Mouse (Mus musculus) intestine, embryonic 16.5 days (tissue): Measurements from ENCODE around the gene Tmprss13. TPM values are rescaled to one million over a fixed set of nuclear protein-coding genes. Genes with fewer than 3 reads are reported as not detected.
A peak's percentile ranks its signal among the peaks of the same experiment; 100 is the strongest.

Experiments
- ATAC-seq: fragments of 200-750 bp; cut with Nextera tagmentation; 2 replicates; pipeline ENCODE4 v1.8.0; 2017; ENCODE audit warnings: moderate TSS enrichment, moderate library complexity
- H3K27ac ChIP-seq: fragments of 300-500 bp; sonication (generic); 2 replicates; pipeline ENCODE4 v1.5.1; 2014; ENCODE audit warnings: mild to moderate bottlenecking, low read length
- H3K27me3 ChIP-seq: fragments of 300-500 bp; sonication (generic); replicated peaks from 2 replicates; pipeline ENCODE4 v1.6.1; 2014; ENCODE audit warnings: low read length, control low read depth, mixed read lengths; ENCODE audit not compliant: control insufficient read depth, insufficient read depth
- H3K36me3 ChIP-seq: fragments of 300-500 bp; sonication (generic); 2 replicates; pipeline ENCODE4 v1.6.1; 2014; ENCODE audit warnings: low read length, control low read depth; ENCODE audit not compliant: control insufficient read depth, insufficient read depth
- H3K4me1 ChIP-seq: fragments of 300-500 bp; sonication (generic); 2 replicates; pipeline ENCODE4 v1.6.1; 2014; ENCODE audit warnings: low read length, control low read depth, mixed read lengths; ENCODE audit not compliant: control insufficient read depth, insufficient read depth
- H3K4me2 ChIP-seq: fragments of 300-500 bp; sonication (generic); 2 replicates; pipeline ENCODE4 v1.6.1; 2014; ENCODE audit warnings: low read depth, low read length, control low read depth
- H3K4me3 ChIP-seq: fragments of 300-500 bp; sonication (generic); 2 replicates; pipeline ENCODE4 v1.5.1; 2014; ENCODE audit warnings: mild to moderate bottlenecking, low read length
- H3K9ac ChIP-seq: fragments of 300-500 bp; sonication (generic); 2 replicates; pipeline ENCODE4 v1.6.1; 2014; ENCODE audit warnings: low read depth, low read length
- H3K9me3 ChIP-seq: fragments of 300-500 bp; sonication (generic); 2 replicates; pipeline ENCODE4 v1.6.1; 2016; ENCODE audit warnings: low read length, control low read depth; ENCODE audit not compliant: control insufficient read depth
- WGBS: fragments of 180-500 bp; shearing (Covaris S2); extraction: QIAGEN DNeasy Blood & Tissue Kit; methylation state at CpG from one replicate; pipeline ENCODE4 v1.1.7; 2014; 5-methylcytosine and 5-hydroxymethylcytosine counted together
- polyA plus RNA-seq: library from polyadenylated mRNA; unstranded; fragments of >200 nt; fragmentation: Nextera tagmentation; extraction: Ambion mirVana; gene quantifications from 2 replicates; pipeline ENCODE4 v1.2.1, GENCODE M21; 2015

Tmprss13 gene
- polyA plus RNA-seq, 1 experiment from 2014 or later: 0.51 TPM

DNA sequence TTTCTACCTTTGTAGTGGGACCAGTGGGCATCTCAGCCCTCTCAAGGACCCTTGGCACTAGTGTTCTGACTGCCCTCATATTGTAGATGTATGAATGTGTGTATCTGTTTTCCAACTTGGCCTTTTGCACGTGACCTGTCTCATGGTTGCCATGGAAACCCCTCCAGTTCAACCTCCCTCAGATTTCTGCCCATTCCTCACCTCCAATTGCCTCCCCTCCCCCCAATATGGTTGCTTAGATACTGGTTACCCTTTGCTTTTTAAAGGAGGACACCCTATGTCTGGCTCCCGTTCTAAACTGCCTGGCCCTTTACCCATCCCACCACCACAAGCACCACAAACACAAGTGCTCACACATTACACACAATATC is 52.4 kb downstream of the Tmprss13 start:
- 25% methylated on average over 2 of the region's 2 CpGs for WGBS
- Histone ChIP-seq H3K27me3 (no peaks in the 10 kb centered on the region; the same call in 1 of the 2 replicates), H3K36me3 (no peaks in the 10 kb centered on the region), H3K4me2 (peak overlapping the region; percentile 94), H3K27ac (no peak overlapping the region), H3K9ac (peak overlapping the region; percentile 68; the same call in 1 of the 2 replicates), H3K4me3 (peak overlapping the region; percentile 49), H3K4me1 (peaks cover 12% of the 10 kb centered on the region), H3K9me3 (no peaks in the 10 kb centered on the region)
- ATAC-seq: no peak

DNA sequence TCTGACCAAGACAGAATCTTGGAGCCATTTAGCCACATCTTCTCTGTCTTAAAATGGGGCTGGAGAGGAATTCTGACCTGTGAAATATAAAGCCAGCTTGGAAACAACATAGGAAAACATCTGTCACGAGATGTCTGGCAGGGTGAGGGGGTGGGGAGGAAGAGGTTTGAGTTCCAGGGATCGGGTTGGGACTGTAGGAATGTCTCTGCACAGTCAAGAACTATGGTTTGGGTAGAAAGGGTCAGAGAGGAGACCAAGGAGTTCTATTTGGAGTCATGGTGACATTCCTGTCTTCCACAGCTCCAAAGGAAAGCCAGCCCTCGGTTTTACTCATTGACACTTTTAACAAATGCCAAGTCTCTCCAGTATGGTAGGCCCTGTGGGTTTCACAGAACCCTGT is 55.0 kb downstream of the Tmprss13 start:
- no peak overlapping the region for H3K4me3 ChIP-seq
- 61% methylated on average over 3 of the region's 3 CpGs for WGBS
- no peaks in the 10 kb centered on the region; the same call in 1 of the 2 replicates for H3K27me3 ChIP-seq
- no peak overlapping the region for H3K9ac ChIP-seq
- ATAC-seq: no peak
- no peaks in the 10 kb centered on the region for H3K36me3 ChIP-seq
- peaks cover 12% of the 10 kb centered on the region for H3K4me1 ChIP-seq
- H3K9me3 ChIP-seq: no peaks in the 10 kb centered on the region
- no peak overlapping the region for H3K27ac ChIP-seq
- no peak overlapping the region for H3K4me2 ChIP-seq

DNA sequence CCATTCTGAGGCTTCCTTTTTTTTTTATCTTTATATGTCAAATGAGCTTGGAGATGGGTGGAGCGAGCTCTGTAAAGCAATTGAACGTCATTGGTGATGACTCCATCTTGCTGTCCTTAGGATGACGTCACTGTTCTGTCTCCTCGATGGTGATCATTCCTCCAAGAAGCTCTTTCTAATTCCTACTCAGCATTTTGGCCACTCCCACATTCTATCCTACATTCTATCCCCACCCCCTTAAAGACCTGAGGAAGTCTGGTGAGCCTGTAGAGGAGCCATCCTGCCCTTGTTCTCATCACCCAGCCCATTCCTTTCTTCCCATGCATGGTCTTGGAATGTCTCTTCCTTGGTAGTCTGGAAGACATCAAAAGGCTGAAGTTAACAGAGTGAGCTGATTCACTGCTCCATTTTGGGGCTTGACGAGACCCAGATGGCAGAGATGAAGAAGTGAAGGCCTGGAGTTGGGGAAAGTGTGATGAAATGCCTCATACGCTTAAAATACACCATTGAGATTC is 56.1 kb downstream of the Tmprss13 start:
- no peak overlapping the region for H3K4me2 ChIP-seq
- no peak overlapping the region for H3K27ac ChIP-seq
- H3K4me1 ChIP-seq: peaks cover 7% of the 10 kb centered on the region
- peak; percentile 42; the same call in 1 of the 2 replicates for ATAC-seq
- 75% methylated on average over 6 of the region's 6 CpGs for WGBS
- no peak overlapping the region for H3K9ac ChIP-seq
- H3K36me3 ChIP-seq: no peaks in the 10 kb centered on the region
- H3K4me3 ChIP-seq: no peak overlapping the region
- no peaks in the 10 kb centered on the region; the same call in 1 of the 2 replicates for H3K27me3 ChIP-seq
- no peaks in the 10 kb centered on the region for H3K9me3 ChIP-seq

DNA sequence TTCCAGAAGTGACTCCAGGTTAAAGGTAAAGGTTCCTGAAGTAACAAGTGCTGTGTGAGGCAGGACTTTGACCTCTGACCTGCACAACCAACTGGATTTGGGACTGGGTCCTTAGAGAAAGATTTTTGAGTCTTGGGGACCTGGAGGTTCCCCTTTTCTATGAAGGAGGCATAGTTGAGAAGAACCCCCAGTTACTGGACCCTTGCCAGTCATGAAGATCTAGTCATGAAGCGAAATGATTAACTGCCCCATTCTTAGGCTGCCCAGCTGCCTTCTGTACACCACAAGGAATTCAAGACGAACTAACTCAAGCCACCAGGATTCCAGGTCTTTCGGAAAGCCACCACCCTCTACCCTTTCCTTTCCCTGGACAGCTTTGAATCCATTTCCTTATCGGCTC is 57.5 kb downstream of the Tmprss13 start:
- Histone ChIP-seq H3K4me3 (no peak overlapping the region), H3K27ac (no peak overlapping the region), H3K9me3 (no peaks in the 10 kb centered on the region), H3K27me3 (no peaks in the 10 kb centered on the region), H3K4me2 (no peak overlapping the region), H3K4me1 (no peaks in the 10 kb centered on the region), H3K9ac (no peak overlapping the region), H3K36me3 (no peaks in the 10 kb centered on the region)
- no peak for ATAC-seq
- WGBS: 59% methylated on average over 4 of the region's 4 CpGs

DNA sequence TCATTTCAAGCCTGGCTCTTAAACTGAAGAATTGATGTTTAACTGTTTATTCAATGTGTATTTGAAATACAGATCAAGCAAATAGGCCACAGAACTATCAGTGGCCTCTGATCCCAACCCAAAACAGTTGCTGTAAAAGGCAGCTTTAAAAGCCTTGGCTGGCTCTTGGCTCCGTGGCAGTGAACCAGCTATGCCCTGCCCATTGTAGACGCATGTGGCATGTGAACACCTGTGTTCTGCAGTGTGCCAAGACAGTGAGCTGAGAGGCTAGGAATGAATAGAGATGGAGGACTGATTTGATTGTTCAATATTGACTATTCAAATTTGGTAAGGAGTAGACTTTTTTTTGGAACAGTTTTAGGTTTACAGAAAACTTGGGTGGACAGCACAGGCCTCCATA is 58.0 kb downstream of the Tmprss13 start:
- Histone ChIP-seq H3K9me3 (no peaks in the 10 kb centered on the region), H3K36me3 (no peaks in the 10 kb centered on the region), H3K9ac (no peak overlapping the region), H3K4me1 (no peaks in the 10 kb centered on the region), H3K27me3 (no peaks in the 10 kb centered on the region), H3K27ac (no peak overlapping the region), H3K4me2 (no peak overlapping the region), H3K4me3 (no peak overlapping the region)
- 80% methylated on average over 2 of the region's 2 CpGs for WGBS
- no peak for ATAC-seq

DNA sequence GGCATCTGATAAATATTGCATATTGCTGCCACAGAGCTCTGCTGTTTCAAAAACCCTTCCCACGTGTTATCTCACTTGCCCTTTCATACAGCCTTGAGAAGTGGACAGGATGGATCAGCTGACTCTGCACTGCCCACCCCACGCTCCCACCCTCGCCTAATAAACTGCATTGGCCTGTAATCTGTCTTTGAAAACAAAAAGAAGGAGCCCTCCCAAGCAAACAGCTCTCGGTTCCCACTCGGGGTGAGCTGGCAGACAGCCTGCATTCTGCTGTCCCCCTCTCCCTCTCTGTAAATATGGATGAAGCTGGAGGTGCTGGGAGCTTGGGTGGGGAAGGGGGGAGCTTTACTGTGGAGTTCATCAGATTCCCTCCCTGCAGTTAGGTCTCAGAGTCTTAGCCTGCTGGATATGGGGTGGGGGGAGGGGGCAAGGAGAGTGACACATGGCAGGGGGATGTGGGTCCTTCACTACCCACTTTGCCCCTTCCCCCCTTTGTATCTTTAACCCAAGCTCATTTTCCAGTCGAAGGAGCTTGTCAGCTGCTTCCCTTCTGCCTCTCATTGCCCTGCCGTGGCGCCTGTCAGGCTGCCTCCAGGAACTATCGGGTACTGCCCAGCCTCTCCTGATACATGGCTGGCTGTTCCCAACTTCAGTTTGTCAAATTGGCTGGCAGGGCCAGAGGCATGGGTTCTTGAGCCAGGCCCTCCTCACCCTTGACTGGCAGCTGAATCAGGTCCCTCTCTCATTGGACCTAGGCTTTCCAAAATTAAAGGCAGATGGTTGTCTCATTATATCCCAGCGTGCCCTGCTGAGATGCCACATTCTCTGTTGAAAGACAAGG is 61.7 kb downstream of the Tmprss13 start:
- Histone ChIP-seq H3K36me3 (no peaks in the 10 kb centered on the region), H3K9ac (no peak overlapping the region), H3K4me1 (no peaks in the 10 kb centered on the region), H3K27me3 (no peaks in the 10 kb centered on the region), H3K27ac (no peak overlapping the region), H3K4me3 (no peak overlapping the region), H3K9me3 (no peaks in the 10 kb centered on the region), H3K4me2 (no peak overlapping the region)
- 45% methylated on average over 10 of the region's 10 CpGs for WGBS
- ATAC-seq: no peak

DNA sequence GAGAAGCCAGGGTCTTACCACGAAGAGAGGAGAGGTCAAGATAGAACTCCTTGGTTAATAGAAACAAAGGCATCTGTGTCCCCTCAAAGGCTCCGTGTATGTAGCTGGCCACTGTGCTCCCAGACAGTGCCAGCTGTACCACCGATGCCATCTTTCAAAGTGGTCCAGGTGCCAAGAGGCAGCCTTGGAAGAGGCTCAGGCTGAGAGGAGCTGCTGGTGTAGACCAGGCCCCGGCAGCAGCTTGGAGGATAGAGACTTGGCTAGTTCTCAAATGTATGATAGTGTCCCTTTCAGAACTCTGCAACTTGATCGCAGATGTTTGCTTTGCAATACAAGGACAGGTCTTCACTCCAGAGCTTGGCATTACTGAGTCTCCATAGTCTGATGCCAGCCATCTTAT is 63.4 kb downstream of the Tmprss13 start:
- Histone ChIP-seq H3K4me3 (no peak overlapping the region), H3K4me1 (no peaks in the 10 kb centered on the region), H3K9ac (no peak overlapping the region), H3K36me3 (no peaks in the 10 kb centered on the region), H3K27ac (no peak overlapping the region), H3K9me3 (no peaks in the 10 kb centered on the region), H3K4me2 (no peak overlapping the region), H3K27me3 (no peaks in the 10 kb centered on the region)
- 61% methylated on average over 5 of the region's 5 CpGs for WGBS
- no peak for ATAC-seq

DNA sequence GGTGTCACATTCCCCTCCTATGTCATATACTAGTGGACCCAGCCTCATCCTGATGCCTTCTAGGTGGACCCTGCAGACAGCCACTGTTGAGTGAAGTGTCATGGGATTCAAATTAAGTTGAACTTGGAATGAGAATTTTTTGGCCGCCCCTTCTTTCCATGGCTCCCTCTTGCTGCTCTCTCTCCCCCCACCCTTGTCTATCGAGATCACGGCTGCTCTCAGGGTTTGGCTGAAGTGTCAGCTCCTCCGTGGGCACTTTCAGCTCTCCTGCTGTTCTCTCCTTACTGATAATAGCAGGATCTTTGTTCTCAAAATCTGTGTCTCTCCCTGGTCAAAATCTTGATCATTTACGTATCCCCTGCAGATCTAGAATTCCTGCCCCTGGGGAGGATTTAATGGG is 63.9 kb downstream of the Tmprss13 start:
- H3K27ac ChIP-seq: no peak overlapping the region
- ATAC-seq: no peak
- WGBS: 83% methylated on average over 5 of the region's 5 CpGs
- no peaks in the 10 kb centered on the region for H3K27me3 ChIP-seq
- H3K36me3 ChIP-seq: no peaks in the 10 kb centered on the region
- H3K4me1 ChIP-seq: no peaks in the 10 kb centered on the region
- H3K9ac ChIP-seq: no peak overlapping the region
- H3K4me3 ChIP-seq: no peak overlapping the region
- H3K4me2 ChIP-seq: no peak overlapping the region
- H3K9me3 ChIP-seq: no peaks in the 10 kb centered on the region

DNA sequence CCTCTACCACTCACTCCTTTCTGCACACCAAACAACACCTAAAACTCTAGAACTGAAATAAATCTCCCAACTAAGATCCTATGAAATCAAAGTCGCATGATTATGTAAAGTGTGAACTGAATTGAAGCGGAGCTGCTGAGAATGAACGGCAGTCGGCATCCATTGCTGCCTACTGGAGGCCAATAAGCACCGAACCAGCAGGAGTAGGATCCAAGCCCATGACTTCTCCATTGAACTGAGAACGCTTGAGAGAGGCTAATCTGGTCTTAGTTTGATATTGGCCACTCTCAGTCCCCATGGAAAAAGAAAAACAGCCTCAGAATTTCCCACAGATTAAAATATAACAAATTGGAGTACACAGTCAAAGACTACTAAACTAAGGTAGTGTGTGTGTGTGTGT is 65.0 kb downstream of the Tmprss13 start:
- H3K4me1 ChIP-seq: no peaks in the 10 kb centered on the region
- H3K36me3 ChIP-seq: no peaks in the 10 kb centered on the region
- no peaks in the 10 kb centered on the region for H3K27me3 ChIP-seq
- WGBS: 97% methylated on average over 6 of the region's 6 CpGs
- no peaks in the 10 kb centered on the region for H3K9me3 ChIP-seq
- no peak overlapping the region for H3K27ac ChIP-seq
- H3K4me3 ChIP-seq: no peak overlapping the region
- H3K9ac ChIP-seq: no peak overlapping the region
- no peak overlapping the region for H3K4me2 ChIP-seq
- no peak for ATAC-seq
